Mouse (Mus musculus): ENCODE measurements around the gene Slc8b1.

The Slc8b1 gene

GRCm38 (mm10) chr5:120568964-120569363 is 58.0 kb downstream of the Slc8b1 start:
- DNase-seq, result no peak

GRCm38 (mm10) chr5:120569791-120570190 is 58.8 kb downstream of the Slc8b1 start:
- no peak for DNase-seq

- no peak for DNase-seq
Measured at GRCm38 (mm10) chr5:120570289-120570897, 59.4 kb downstream of the Slc8b1 start.

GRCm38 (mm10) chr5:120571056-120571740 is 60.2 kb downstream of the Slc8b1 start:
- no peak for DNase-seq

GRCm38 (mm10) chr5:120574469-120575063 is 63.6 kb downstream of the Slc8b1 start:
- no peak for DNase-seq

- DNase-seq, result no peak
Measured at GRCm38 (mm10) chr5:120576781-120577301, 65.9 kb downstream of the Slc8b1 start.

GRCm38 (mm10) chr5:120577935-120578441 is 67.0 kb downstream of the Slc8b1 start:
- DNase-seq, result no peak

GRCm38 (mm10) chr5:120578504-120579081 is 67.6 kb downstream of the Slc8b1 start:
- DNase-seq, result peak; percentile 59 to 62

- DNase-seq, result no peak
Measured at GRCm38 (mm10) chr5:120579211-120579897, 68.4 kb downstream of the Slc8b1 start.

GRCm38 (mm10) chr5:120579898-120580626 is 69.1 kb downstream of the Slc8b1 start:
- no peak for DNase-seq

- DNase-seq, result no peak
Measured at GRCm38 (mm10) chr5:120582002-120582401, 71.0 kb downstream of the Slc8b1 start.

GRCm38 (mm10) chr5:120583511-120583910 is 72.5 kb downstream of the Slc8b1 start:
- no peak for DNase-seq

Data from lung, adult 18-20 months (tissue).